Mouse (Mus musculus): ENCODE results near the gene Pbx1.

Gene Pbx1

DNA sequence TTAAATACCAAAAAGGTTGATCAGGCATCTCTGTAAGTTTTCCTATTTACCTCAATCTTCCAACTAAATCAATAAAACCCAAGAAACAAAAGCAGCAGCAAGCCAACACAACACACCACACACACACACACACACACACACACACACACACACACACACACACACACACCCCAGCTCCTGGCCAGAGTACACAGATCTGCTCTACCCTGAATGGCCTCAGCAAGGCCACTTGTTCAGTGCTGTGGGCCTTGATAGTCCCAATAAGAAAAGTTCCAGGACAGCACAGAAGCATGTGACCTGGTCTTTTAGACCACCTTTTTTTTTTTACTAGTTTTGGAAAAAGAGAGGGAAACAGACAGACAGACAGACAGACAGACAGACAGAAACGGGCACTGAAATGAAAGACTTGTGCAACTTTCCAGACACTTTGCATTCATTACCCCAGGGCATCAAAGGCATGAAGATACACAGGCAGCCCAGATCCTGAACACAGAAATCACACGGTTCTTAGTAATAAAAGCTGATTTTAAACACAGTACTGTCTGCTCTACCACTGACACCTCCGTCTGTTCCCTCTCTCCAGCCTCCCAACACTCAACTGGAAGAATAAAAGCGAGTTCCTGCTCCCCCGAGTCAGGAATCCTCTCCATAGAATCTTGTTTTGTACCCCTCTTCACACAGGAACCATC is 6.9 kb downstream of the Pbx1 start:
- no peak for DNase-seq

DNA sequence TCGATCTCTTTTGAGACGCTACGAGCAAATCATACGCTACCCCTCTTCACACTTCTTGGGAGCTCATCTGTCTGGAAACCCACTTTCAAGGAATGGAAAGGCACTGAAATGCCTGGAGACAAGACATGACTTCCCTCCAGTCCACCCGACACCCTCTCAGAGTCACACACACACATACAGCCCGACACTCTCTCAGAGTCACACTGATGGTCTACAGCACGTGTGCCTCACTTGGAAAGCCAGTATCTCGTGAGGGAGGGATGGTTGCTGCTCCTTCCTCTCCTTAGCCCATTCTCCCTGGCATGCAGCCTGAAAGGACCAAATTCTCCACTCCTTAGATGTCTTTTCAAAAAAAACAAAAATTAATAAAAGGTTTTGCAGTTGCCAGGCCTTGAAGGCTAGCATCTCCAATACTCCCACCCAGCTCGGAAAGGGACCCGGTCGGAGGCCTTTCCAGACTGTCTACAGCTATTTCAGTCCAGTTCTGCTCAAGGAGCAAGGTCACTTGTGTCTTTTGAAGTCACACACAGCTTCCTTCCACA is 8.6 kb downstream of the Pbx1 start:
- no peak for DNase-seq

DNA sequence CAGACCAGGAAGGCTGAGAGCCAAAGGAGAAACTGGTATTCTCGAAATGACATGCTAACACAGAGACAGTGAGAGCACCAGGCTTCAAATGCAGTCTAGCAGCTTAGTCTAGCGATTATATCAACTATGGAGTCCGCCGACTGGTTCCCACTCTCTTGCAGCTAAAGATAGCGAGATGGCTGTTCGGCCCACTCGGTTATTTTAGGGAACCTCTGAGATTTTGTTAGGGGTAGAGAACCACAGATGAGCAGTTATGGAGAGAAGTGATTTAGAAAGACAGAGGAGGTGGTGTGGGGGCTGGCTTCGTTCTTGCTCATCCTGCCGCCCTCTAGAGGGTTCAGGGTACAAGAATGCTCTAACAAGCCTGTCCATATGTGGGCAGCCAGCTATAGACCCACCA is 13.2 kb downstream of the Pbx1 start:
- DNase-seq: no peak

DNA sequence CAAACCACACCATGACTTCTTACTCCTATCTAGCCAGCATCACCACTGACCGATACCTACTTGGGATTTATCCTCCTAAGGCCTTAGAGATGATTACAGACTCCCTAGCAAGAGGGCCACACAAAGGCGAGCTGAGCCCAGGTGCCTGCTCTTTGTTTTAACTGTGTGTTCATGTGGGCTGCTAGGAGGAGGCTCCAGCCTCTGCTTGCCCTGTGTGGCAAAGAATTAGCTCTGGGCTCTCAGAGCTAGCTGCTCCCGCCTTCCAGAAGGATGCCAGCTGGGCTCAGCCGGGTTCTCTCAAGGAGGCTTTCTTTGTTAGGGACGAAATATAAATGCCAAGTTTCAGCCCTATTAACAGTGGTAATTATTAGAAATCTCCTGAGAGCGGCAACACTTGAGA is 14.4 kb downstream of the Pbx1 start:
- DNase-seq: peak in 1 of 2 experiments; percentile 29

DNA sequence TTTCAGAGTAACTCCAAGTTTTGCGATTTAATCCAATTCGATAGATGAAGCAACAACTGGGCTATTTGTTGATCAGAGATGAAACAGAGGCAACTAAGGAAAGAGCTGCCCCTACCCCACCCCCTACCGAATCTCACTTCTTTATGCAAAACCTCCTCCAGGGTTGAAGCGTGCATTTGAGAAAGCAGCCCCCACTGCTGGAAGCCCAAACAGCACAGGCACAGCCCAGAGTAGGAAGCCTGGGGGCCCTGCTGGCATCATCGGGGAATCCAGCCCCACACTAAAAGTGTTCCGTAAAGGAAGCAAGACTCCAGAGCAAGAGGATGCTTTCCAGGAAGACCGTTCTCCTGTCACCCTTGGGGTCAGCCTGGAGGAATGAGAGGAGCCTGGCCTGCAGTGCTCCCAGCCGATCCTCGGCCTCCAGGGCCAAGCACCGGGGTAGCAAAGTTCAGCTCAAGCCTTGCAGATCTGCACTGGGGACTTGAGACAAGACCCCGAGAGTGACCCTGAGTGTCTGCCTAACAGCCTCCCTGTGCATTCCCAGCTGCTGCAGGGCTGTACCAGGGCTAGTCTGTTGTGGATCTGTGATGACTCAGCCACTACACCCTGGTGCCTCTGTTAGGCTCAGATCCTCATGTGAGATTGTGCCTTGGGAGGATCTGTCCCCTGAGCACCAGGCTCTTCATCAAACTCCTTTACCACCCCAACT is 15.2 kb downstream of the Pbx1 start:
- no peak for DNase-seq

DNA sequence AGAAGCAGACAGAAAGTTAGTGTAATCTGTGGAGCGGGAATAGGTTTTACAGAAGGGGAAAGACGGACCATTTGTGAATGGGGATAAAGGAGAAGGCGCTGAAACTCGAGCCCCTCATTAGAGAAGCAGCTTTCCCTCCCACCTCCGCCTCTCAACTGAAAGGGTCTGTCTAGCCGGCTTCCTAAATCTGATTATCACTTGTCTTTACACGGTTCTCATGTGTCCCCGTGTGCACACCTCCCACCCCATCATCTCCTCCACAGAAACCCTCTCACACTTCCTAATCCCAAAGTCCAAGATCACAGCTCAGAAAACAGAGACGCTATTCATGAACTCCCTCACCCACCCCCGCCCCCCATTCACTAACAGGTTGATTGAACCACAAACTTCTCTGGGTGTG is 21.5 kb downstream of the Pbx1 start:
- no peak for DNase-seq

DNA sequence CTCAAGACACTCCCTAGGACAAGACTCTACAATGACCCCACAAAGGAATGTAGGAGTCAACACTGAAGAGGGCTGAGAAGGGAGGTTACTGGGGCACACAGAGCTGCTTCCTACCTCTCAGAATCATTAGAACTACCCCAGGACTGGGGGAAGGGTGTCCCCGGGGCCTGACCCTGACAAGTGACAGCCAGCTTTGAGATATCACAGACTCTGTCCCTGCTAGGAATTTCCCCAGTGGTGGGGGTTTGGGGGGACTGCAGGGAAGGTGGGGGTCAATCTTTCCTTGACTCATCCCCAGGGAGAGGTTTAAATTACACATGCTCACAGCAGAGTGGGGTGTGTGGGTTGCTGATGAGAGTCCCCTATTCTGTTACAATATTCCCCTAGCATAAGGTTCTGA is 22.0 kb downstream of the Pbx1 start:
- DNase-seq: no peak

DNA sequence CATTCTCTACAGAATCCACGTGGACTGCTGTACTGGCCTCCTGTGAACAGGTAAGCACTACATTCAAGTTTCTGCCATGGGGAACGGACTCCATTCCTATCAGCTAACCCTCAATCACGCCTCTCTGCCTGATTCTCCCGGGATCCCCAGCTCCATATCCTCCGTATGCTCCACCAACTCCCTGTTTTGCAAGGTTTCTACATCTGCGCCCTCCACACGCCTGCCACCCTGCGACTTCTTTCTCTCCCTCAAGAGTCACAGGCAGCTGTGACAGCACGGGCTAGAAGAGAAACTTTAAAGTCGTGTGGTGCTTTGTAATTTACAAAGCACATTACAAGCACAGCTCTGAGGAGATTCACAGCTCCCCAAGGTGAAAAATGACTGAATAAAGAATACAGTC is 23.3 kb downstream of the Pbx1 start:
- no peak for DNase-seq

DNA sequence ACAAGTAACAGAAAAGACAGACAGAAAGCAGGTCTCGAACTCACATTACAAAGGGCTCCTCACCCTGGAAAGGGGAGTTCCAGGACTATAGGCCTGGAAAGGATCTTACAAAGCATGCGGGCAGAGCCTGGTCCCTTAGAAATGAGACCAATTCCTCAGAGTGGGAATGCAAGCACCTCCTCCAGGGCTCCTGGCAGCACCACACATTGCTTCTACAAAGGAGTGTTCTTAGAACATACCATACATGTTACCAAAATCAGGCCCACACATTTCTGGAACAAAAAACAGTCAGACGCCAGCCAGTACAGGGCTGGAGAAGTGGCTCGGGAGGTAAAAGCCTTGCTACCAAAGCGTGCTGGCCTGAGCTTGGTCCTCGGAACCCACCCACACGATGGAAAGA is 24.1 kb downstream of the Pbx1 start:
- DNase-seq: no peak

DNA sequence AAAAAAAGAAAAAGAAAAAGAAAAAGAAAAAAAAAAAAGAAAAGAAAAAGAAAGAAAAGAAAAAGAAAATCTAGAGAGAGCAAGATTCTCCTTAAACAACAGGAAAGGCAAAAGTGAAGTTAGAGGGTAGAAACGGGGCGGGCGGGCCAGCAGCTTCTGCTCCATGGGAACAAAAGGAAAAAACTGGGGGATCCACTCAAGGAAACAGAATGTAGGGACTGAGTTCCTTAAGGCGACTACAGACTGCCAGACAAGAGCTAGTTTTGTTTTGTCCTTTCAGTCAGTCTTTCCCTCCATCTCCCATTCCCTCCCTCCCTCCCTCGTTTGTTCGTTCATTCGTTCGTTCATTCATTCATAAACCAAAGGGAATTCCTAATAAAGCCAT is 25.8 kb downstream of the Pbx1 start:
- no peak for DNase-seq

DNA sequence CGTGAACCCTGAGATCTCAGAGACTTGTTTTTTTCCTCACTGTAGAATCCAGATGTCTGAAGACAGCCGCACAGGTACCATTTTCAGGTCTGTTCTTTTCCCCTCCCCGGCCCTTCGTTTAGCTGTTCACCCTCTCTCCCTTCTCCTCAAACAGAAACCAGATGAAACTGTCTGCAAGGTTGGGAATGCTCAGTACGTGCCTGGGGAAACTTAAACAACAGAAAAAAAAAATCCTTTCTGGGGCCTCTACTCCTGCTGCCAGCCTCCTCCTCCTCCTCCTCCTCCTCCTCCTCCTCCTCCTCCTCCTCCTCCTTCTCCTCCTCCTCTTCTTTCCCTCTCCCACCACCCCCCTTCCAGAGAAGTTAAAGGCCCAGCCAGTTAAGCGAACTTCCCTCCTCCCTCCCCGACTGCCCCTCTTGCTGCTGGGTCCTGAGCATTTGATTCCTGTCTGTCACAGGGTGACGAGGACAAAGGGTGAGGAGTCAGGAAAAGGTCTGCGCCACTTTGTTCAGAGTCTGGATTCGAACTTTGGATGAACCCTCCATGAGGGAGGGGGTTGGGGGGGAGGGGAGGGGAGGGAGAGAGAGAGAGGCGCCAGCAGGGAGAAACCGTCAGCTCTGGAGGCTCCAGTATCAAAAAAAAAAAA is 26.3 kb downstream of the Pbx1 start:
- DNase-seq: no peak

DNA sequence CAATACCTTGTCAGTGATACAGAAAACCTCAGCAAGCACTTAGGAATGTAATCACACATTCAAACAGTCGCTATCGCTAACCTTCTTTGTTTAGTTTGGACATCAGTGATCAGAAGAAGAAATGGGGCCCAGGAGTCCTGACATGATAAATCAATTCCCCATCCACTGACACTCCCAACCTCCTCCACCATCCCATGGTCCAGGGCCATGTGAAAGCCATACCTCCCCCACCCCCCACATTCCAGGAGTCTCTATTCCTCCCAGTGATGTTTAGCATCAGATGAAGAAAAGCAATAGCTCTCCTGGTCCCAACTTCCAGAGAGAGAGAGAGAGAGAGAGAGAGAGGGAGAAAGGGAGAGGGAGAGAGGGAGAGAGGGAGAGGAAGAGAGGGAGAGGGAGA is 28.5 kb downstream of the Pbx1 start:
- DNase-seq: no peak

DNA sequence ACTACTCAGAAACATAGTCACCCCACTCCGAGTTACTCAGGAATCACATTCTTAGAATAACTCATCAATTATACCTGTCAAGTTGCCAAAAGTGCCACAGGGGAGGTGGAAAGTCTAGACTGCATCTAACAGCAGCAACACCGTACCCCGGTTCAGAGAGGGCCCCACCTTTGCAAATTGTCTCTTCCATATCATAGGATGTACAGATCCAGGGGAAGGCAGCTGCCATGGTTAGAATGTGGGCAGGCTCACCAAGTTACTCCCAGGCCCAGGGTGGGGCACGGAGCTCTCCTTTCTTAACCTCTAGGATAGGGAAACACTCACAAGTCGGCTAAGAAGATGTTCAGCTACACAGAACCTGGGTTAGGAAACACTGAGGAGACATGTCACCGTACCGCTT is 29.4 kb downstream of the Pbx1 start:
- no peak for DNase-seq

DNA sequence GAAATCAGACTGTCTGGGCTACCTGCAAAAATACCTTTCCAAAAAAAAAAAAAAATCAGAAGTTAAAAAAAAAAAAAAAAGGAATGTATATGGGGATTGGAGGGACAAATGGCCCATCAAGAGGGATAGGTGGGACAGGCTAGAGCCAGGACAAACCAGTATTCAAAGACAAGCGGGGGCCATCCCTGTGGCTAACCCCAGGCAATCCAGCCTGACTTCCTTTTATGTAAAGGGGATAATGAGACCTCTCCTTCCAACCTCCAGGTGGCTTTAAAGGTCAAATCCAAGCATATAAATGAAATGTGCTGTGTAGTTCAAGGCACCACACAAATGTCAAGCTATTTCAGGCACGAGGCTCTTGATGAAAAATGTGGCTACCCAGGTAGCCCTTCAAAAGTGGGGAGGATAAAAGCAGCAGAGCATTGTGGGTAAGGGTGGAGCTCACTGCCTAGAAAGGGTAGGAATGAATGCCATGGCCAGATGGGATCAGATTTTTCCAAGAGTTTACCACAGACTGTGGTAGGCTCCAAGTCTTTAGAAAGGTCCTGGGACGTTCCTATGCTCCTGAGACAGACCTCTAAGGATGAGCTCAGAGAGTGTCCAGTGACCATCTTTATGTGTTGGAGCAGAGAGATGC is 36.4 kb downstream of the Pbx1 start:
- DNase-seq: no peak

DNA sequence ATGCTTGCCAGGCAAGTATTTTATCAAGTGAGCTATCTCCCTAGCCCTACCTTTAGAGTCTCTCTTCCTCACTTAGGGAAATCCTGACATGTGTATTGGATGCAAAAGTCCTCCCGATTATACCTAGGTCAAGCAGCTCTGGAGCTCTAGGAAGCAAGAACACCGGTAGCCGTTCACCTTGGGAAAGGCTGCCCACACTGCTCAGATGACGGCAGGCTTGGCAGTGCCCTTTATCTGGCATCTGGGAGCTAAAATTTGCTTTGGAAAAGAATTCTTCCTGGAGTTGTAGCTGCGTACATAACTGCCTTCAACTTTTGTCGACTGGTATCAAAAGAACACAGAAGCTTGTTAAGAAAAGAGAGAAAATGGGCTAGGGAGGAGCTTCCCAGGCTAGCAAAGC is 37.5 kb downstream of the Pbx1 start:
- DNase-seq: peak; percentile 28 to 30

DNA sequence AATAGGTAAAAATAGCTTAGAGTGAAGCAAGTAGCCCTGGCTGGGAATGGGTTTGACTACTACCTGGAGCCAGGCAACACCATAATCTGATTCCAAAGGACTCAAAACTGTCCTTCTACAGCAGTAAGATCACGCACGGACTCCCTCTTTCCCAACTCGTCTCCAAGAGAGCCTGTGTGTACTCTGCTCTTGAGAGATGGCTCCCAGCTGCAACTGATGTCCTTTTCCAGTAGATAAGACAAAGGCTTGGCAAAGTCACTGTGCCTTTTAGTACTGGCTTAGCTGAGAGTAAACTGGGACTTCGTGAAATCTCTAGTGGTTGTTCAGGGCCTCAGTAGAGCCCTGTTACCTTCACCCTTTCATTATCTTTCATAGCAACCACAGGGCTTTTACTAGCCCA is 38.6 kb downstream of the Pbx1 start:
- DNase-seq: no peak

DNA sequence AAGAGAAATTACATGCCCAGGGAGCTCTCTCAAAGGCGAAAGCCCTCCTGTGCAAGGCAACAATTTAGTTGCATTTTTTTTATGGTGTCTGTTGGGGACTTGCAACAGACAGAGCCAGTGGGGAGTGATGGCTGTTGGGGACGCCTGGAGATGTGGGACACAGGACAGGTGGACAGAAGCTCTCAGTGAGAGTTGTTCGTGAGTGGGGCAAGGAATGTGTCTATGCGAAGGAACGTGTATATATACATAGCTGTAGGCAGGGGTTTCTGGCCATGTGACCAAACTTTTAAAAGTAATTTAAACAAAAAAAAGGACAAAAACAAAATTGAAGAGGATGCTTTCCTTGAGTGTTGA is 39.6 kb downstream of the Pbx1 start:
- no peak for DNase-seq

DNA sequence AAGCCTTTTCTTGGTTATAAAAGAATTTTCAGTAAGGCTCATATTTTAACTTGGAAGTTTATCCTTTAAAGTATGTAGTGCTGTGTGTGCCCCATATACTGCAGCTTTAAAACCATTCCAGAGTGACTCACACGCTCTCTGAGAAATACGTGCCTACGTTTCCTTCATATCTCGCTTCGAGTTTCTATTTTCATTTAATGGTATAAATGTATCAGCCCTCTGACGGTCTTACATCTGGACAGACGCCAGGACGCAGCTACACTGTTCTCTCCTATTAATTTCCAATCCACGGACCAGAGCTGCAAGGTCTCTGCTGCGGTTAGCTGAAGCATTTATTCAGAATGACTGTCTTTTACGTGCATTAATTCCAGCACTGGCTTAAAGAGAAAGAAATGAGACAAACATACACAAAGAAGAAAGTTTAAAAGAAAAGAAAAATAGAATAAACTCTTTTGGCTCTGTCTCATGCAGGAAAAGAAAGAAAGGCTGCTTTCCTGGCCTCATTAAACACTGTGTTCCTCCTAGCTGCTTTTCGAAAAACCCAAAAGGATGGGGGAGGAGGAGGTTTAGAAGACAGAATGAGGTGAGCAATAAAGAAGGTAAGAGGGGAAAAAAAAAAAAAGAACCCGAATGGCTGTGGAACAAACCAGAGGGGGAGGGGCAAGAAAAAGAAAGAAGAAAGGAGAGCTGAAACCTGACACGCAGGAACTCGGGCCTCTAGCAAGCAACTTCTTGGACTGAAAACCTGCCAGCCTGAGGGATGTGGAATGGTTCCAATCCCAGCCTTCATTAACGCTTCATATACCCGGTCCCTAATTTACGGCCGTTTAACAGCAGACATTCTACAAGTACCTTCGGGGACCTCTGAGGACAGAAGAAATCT is 40.2 kb downstream of the Pbx1 start:
- peak; percentile 37 to 39 for DNase-seq

DNA sequence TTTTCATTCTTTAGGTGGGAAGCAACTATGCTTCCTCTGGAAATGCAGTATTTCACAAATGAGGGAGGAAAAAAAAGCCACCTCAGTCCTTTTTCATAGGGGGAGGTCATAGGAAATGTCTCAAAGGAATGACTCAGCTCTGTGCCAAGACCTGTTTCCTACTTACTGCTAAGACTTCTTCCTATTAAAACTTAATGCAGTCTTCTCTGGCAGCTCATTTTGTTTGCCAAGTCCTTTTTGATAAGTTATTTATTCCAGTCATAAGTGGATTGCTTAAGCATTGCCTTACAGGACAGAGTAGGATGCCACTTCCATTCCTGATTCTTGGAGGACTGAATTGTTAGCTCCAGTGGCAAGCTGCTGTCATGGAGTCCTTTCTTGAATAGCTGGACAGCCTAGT is 41.3 kb downstream of the Pbx1 start:
- DNase-seq: no peak

DNA sequence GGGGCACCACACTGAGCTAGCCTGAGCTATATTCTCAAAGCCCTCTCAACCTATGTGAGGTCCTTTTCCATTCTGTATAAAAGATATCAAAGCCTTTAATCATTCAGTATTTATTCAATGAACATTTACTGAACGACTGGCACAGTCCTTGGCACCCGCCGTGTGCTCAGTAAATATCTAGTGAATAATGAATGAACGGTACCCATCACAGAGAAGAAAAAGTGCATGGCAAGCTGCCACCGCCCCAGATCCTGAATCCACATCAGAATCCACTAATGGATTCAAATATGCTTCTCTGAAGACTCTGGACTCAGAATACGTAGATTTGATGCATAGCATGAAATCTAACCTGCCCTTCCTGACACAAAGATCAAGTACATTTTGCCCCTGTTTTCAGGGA is 45.9 kb downstream of the Pbx1 start:
- DNase-seq: no peak

DNA sequence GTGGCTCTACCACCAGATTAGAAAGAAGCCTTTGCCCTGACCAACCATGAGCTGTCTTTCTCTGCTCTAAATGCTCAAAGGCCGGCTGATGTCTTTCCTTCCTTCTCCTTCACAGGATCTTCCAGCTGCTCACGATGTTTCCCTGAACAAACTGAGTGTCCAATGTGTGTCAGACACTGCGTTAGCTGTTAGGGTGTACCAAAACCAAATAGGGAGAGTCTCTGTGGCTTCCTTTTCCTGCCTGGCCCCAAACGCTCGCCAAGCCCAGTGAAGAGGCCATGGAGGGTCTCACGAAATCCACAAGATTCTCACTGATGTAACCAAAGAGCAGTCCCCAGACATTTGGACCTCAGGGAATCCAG is 47.5 kb downstream of the Pbx1 start:
- DNase-seq: no peak

DNA sequence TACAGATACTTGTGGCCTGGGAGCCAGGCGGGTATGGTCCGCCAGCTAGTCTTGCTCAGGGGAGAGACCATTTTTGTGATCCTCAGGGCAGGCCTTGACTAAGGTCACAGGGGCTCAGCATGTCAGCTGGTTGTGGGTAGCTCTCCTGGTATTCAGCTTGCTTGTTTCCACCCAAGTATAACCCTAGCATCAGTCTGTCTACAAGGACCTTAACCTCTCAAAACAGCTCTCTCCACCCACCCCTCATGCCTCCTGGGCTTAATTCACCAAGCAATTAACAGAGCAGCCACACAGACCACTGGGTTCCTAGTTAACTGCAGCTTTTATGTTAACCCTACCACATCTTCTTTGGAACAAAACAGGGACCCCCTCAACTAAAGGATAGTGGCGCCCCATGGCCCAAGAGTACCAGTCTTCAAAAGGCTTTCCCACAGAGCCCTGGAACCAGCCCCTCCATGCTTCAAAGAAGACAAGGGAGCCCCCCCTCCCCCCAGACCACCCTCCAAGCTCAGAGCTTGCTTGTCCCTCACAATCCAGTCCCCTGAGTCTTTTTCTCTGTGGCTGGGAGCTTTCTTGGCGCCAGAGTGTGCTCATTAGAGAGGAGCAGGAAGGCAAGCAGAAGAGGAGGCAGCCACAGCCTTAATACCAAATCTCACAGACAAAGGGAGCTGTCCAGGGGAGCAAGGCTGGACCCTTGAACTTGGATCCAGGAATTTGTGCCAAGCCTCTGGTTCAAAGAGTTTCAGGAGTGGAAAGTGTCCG is 48.1 kb downstream of the Pbx1 start:
- DNase-seq: no peak
